Mouse (Mus musculus): ENCODE results near the gene Tmem63b. TPM values are rescaled to one million over a fixed set of nuclear protein-coding genes. Genes with fewer than 3 reads are reported as not detected.

The Tmem63b gene
- total RNA-seq, 1 experiment from 2014 or later: 21.2 TPM

GRCm38 (mm10) chr17:45682843-45683242 lies 3.9 kb downstream of the Tmem63b start:
- ATAC-seq (ENCODE audit: extremely low read depth, insufficient number of reproducible peaks, low FRiP score, poor library complexity, severe bottlenecking): no peak

GRCm38 (mm10) chr17:45681588-45681987 lies 5.1 kb downstream of the Tmem63b start:
- ATAC-seq (ENCODE audit: extremely low read depth, insufficient number of reproducible peaks, low FRiP score, poor library complexity, severe bottlenecking): no peak

GRCm38 (mm10) chr17:45680391-45680980 lies 6.2 kb downstream of the Tmem63b start:
- ATAC-seq (ENCODE audit: extremely low read depth, insufficient number of reproducible peaks, low FRiP score, poor library complexity, severe bottlenecking): no peak

GRCm38 (mm10) chr17:45678106-45678505 lies 8.6 kb downstream of the Tmem63b start:
- ATAC-seq (ENCODE audit: extremely low read depth, insufficient number of reproducible peaks, low FRiP score, poor library complexity, severe bottlenecking): no peak

GRCm38 (mm10) chr17:45672598-45672997 lies 14.1 kb downstream of the Tmem63b start:
- ATAC-seq (ENCODE audit: extremely low read depth, insufficient number of reproducible peaks, low FRiP score, poor library complexity, severe bottlenecking): no peak

GRCm38 (mm10) chr17:45671821-45672220 lies 14.9 kb downstream of the Tmem63b start:
- ATAC-seq (ENCODE audit: extremely low read depth, insufficient number of reproducible peaks, low FRiP score, poor library complexity, severe bottlenecking): no peak

- ATAC-seq (ENCODE audit: extremely low read depth, insufficient number of reproducible peaks, low FRiP score, poor library complexity, severe bottlenecking): no peak
Observed at GRCm38 (mm10) chr17:45667986-45668385, 18.7 kb downstream of the Tmem63b start.

- ATAC-seq (ENCODE audit: extremely low read depth, insufficient number of reproducible peaks, low FRiP score, poor library complexity, severe bottlenecking): no peak
Observed at GRCm38 (mm10) chr17:45667481-45667880, 19.2 kb downstream of the Tmem63b start.

GRCm38 (mm10) chr17:45666091-45666490 lies 20.6 kb downstream of the Tmem63b start:
- ATAC-seq (ENCODE audit: extremely low read depth, insufficient number of reproducible peaks, low FRiP score, poor library complexity, severe bottlenecking): no peak

- ATAC-seq (ENCODE audit: extremely low read depth, insufficient number of reproducible peaks, low FRiP score, poor library complexity, severe bottlenecking): no peak
Observed at GRCm38 (mm10) chr17:45664608-45665007, 22.1 kb downstream of the Tmem63b start.

GRCm38 (mm10) chr17:45663106-45663919 lies 23.4 kb downstream of the Tmem63b start:
- peak; percentile 39 for ATAC-seq (ENCODE audit: extremely low read depth, insufficient number of reproducible peaks, low FRiP score, poor library complexity, severe bottlenecking)

GRCm38 (mm10) chr17:45659225-45659624 lies 27.5 kb downstream of the Tmem63b start, which contains the start of gene Capn11:
Gene Capn11 (minus strand): TSS chr17:45659325.
- no peak for ATAC-seq (ENCODE audit: extremely low read depth, insufficient number of reproducible peaks, low FRiP score, poor library complexity, severe bottlenecking)

GRCm38 (mm10) chr17:45655820-45656219 lies 30.9 kb downstream of the Tmem63b start:
- no peak for ATAC-seq (ENCODE audit: extremely low read depth, insufficient number of reproducible peaks, low FRiP score, poor library complexity, severe bottlenecking)

GRCm38 (mm10) chr17:45653233-45653632 lies 33.5 kb downstream of the Tmem63b start:
- no peak for ATAC-seq (ENCODE audit: extremely low read depth, insufficient number of reproducible peaks, low FRiP score, poor library complexity, severe bottlenecking)

GRCm38 (mm10) chr17:45644185-45644584 lies 42.5 kb downstream of the Tmem63b start:
- no peak for ATAC-seq (ENCODE audit: extremely low read depth, insufficient number of reproducible peaks, low FRiP score, poor library complexity, severe bottlenecking)

GRCm38 (mm10) chr17:45642701-45643100 lies 44.0 kb downstream of the Tmem63b start:
- 0 out of 2 replicates have a peak, but pooled peaks have one; percentile 30 for ATAC-seq (ENCODE audit: extremely low read depth, insufficient number of reproducible peaks, low FRiP score, poor library complexity, severe bottlenecking)

- ATAC-seq (ENCODE audit: extremely low read depth, insufficient number of reproducible peaks, low FRiP score, poor library complexity, severe bottlenecking): no peak
Observed at GRCm38 (mm10) chr17:45641981-45642380, 44.7 kb downstream of the Tmem63b start.

GRCm38 (mm10) chr17:45638596-45639295 lies 48.0 kb downstream of the Tmem63b start:
- no peak for ATAC-seq (ENCODE audit: extremely low read depth, insufficient number of reproducible peaks, low FRiP score, poor library complexity, severe bottlenecking)

- ATAC-seq (ENCODE audit: extremely low read depth, insufficient number of reproducible peaks, low FRiP score, poor library complexity, severe bottlenecking): no peak
Observed at GRCm38 (mm10) chr17:45634033-45634432, 52.7 kb downstream of the Tmem63b start.

- peak; percentile 76 for ATAC-seq (ENCODE audit: extremely low read depth, insufficient number of reproducible peaks, low FRiP score, poor library complexity, severe bottlenecking)
Observed at GRCm38 (mm10) chr17:45631940-45632339, 54.8 kb downstream of the Tmem63b start.

Data from neutrophil, adult 5-6 weeks (primary cell).